Mouse (Mus musculus) E14TG2a.4 (cell line): ENCODE data around the gene Ubr4.

ENCODE experiments used
- CTCF ChIP-seq: conservative IDR thresholded peaks from 2 replicates; pipeline ENCODE4 v1.5.1; 2014; ENCODE audit warnings: low read length
- NANOG ChIP-seq: IDR thresholded peaks from 2 replicates; pipeline ENCODE4 v1.6.1; 2014; ENCODE audit warnings: borderline replicate concordance, low read length, mixed read lengths
- POU5F1 ChIP-seq: IDR thresholded peaks from 2 replicates; pipeline ENCODE4 v1.6.1; 2014; ENCODE audit warnings: low read length, borderline replicate concordance

GRCm38 (mm10) chr4:139360761-139361548 lies 8.5 kb downstream of the Ubr4 start:
- no peak for TF ChIP-seq CTCF
- TF ChIP-seq NANOG = no peak
- no peak for TF ChIP-seq POU5F1
